Mouse (Mus musculus) limb, embryonic 14.5 days (tissue): Measurements from ENCODE around the gene Smim15. TPM values are rescaled to one million over a fixed set of nuclear protein-coding genes. Genes with fewer than 3 reads are reported as not detected.

ENCODE experiments used
- ATAC-seq: fragments of 200-750 bp; cut with Nextera tagmentation; 2 replicates; pipeline ENCODE4 v1.8.0; 2017; ENCODE audit warnings: low read depth, moderate number of reproducible peaks, moderate TSS enrichment; ENCODE audit not compliant: low FRiP score
- DNase-seq: peaks from one replicate; pipeline ENCODE4 v3.0.0-alpha.2; 2015; ENCODE audit warnings: low spot score
- H3K27ac ChIP-seq: fragments of 300-500 bp; sonication (generic); replicated peaks from 2 replicates; pipeline ENCODE4 v1.5.1; 2014; ENCODE audit warnings: low read depth, mild to moderate bottlenecking, low read length, moderate library complexity, mixed read lengths
- H3K27me3 ChIP-seq: fragments of 300-500 bp; sonication (generic); 2 replicates; pipeline ENCODE4 v1.6.1; 2014; ENCODE audit warnings: low read length, mixed read lengths; ENCODE audit not compliant: control insufficient read depth, insufficient read depth
- H3K36me3 ChIP-seq: fragments of 300-500 bp; sonication (generic); 2 replicates; pipeline ENCODE4 v1.6.1; 2014; ENCODE audit warnings: mild to moderate bottlenecking, low read length, moderate library complexity, mixed read lengths; ENCODE audit not compliant: control insufficient read depth, insufficient read depth
- H3K4me1 ChIP-seq: fragments of 300-500 bp; sonication (generic); 2 replicates; pipeline ENCODE4 v1.6.1; 2014; ENCODE audit warnings: antibody characterized with exemption, low read length, mixed read lengths; ENCODE audit not compliant: control insufficient read depth, insufficient read depth
- H3K4me2 ChIP-seq: fragments of 300-500 bp; sonication (generic); replicated peaks from 2 replicates; pipeline ENCODE4 v1.6.1; 2014; ENCODE audit warnings: low read depth, mild to moderate bottlenecking, low read length, moderate library complexity; ENCODE audit not compliant: severe bottlenecking
- H3K4me3 ChIP-seq: fragments of 300-500 bp; sonication (generic); replicated peaks from 2 replicates; pipeline ENCODE4 v1.5.1; 2014; ENCODE audit warnings: low read length
- H3K9ac ChIP-seq: fragments of 300-500 bp; sonication (generic); 2 replicates; pipeline ENCODE4 v1.6.1; 2014; ENCODE audit warnings: mild to moderate bottlenecking, low read depth, low read length, moderate library complexity; ENCODE audit not compliant: severe bottlenecking
- H3K9me3 ChIP-seq: fragments of 300-500 bp; sonication (generic); 2 replicates; pipeline ENCODE4 v1.6.1; 2016; ENCODE audit warnings: low read length; ENCODE audit not compliant: control insufficient read depth
- POLR2A ChIP-seq: fragments of 200-500 bp; IDR thresholded peaks from 2 replicates; pipeline ENCODE4 v1.8.0; 2012; ENCODE audit warnings: inconsistent platforms, mild to moderate bottlenecking, moderate library complexity, borderline replicate concordance; ENCODE audit not compliant: insufficient read depth, insufficient read length; ENCODE audit errors: extremely low read depth
- WGBS: fragments of 180-500 bp; shearing (Covaris S2); extraction: QIAGEN DNeasy Blood & Tissue Kit; methylation state at CpG from one replicate; pipeline ENCODE4 v1.1.7; 2014; 5-methylcytosine and 5-hydroxymethylcytosine counted together
- polyA plus RNA-seq, 2 experiments: library from polyadenylated mRNA; depleted of rRNA in 1 of 2; stranded (reverse) in 1 of 2; unstranded in 1 of 2; fragments of >200 nt; fragmentation: Nextera tagmentation in 1 of 2; extraction: Ambion mirVana in 1 of 2; gene quantifications; 2 replicates each; pipeline versions ENCODE4 v1.2.1 to v1.2.3; 2012 to 2014

The Smim15 gene
- polyA plus RNA-seq, 2 experiments = 48.1 to 50.3 TPM

DNA sequence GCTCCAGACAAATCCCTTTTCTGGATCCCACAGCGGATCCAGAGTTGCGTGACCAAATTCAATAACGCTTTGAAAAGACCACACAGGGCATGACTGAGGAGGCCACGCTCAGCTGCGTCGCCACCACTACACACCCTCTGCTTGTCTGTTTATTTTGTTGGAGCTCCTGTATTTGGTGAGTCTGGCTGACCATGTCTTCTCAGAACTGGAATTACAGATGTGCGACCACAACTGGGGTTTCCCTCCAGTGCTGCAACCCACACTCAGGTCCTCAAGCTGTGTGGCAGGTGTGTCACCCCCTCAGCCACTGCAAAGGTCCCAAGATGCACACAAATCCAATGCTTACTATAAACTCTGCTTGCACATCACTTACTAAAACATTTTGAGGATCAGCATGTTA lies 48.0 kb downstream of the Smim15 start:
- WGBS = 91% methylated on average over 7 of the region's 7 CpGs
- ATAC-seq = no peak
- H3K9ac ChIP-seq = no peak overlapping the region

DNA sequence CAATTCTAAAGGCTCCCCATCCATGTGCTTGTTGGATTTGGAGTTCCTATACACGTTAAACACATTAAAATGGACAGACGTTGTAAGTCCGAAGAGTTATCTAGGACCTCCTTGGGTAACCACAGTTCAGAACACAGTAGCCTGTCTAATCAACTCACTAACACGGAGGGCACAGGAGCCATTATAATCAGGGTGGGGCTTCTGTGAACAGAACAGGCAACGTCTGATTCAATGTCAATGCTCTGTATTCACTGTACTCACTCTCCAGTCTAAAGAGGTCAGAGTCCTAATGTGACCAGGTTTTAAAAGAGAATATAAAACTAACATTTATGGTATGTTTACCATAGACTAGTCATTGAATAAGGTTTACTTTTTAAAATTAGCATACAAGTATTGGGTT lies 50.4 kb downstream of the Smim15 start:
- no peak overlapping the region for H3K9ac ChIP-seq
- H3K4me3 ChIP-seq = no peak overlapping the region
- DNase-seq = no peak
- H3K27ac ChIP-seq = no peak overlapping the region
- H3K27me3 ChIP-seq = no peaks in the 10 kb centered on the region
- no peaks in the 10 kb centered on the region; the same call in 1 of the 2 replicates for H3K4me1 ChIP-seq
- no peak for ATAC-seq
- H3K4me2 ChIP-seq = no peak overlapping the region
- TF ChIP-seq POLR2A = no peak
- 0 out of 2 replicates have a peak, but pooled peaks cover 3% of the 10 kb centered on the region for H3K36me3 ChIP-seq
- WGBS = 94% methylated on average over 5 of the region's 5 CpGs
- no peaks in the 10 kb centered on the region for H3K9me3 ChIP-seq

More for the DNA sequence above, 48.0 kb downstream of the Smim15 start:
- Histone ChIP-seq H3K4me3 (no peak overlapping the region), H3K4me1 (no peaks in the 10 kb centered on the region; the same call in 1 of the 2 replicates), H3K36me3 (peaks cover 3% of the 10 kb centered on the region; the same call in 1 of the 2 replicates), H3K9me3 (no peaks in the 10 kb centered on the region), H3K27ac (no peak overlapping the region), H3K4me2 (no peak overlapping the region), H3K27me3 (no peaks in the 10 kb centered on the region)
- DNase-seq = no peak
- no peak for TF ChIP-seq POLR2A

DNA sequence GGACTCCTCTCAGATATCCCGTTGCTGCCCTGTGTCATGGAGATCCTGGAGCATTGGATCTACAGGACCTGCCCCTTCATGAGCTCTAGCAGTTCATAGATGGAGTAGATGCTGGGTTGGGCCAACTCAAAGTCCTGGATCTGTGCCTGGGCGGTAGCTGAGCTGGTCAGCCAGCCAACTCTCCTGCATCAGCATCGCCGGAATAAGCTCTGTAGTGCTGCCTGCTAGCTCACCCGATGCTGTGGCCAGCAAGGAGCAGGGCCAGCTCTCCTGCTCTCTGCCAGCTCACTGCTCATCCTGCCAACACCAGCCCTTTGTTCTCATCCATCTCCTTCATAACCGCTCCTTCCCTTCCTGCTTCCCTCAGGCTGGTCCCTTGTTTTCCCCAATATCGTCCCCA lies 51.4 kb downstream of the Smim15 start:
- Histone ChIP-seq H3K4me1 (no peaks in the 10 kb centered on the region; the same call in 1 of the 2 replicates), H3K27me3 (no peaks in the 10 kb centered on the region), H3K36me3 (no peaks in the 10 kb centered on the region), H3K9ac (no peak overlapping the region), H3K9me3 (no peaks in the 10 kb centered on the region), H3K27ac (no peak overlapping the region), H3K4me3 (no peak overlapping the region), H3K4me2 (no peak overlapping the region)
- DNase-seq = no peak
- no peak for ATAC-seq
- no peak for TF ChIP-seq POLR2A
- WGBS = 85% methylated on average over 7 of the region's 7 CpGs

DNA sequence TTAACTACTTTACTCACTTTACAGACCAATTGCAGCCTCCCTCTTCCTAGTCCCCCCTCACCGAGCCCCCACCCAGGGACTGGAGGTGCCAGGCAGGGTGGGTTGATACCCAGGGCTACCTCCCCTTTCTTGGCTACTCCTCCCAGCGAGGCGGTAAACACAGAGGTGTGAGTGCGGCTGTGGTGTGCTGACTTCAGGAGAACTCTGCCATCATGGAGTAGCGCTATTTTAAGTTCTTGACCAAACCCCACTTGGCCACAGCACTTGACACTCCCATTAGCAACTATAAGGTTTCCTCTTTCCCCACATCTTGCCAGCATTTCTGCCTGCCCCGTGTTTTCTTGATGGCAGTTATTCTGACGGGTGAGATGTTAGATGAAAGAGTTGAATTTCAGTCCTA lies 52.2 kb downstream of the Smim15 start:
- H3K9ac ChIP-seq = no peak overlapping the region
- DNase-seq (no peak), ATAC-seq (no peak)
- H3K36me3 ChIP-seq = no peaks in the 10 kb centered on the region
- TF ChIP-seq POLR2A = no peak
- H3K27ac ChIP-seq = no peak overlapping the region
- WGBS = 65% methylated on average over 7 of the region's 7 CpGs
- H3K4me3 ChIP-seq = no peak overlapping the region
- no peaks in the 10 kb centered on the region; the same call in 1 of the 2 replicates for H3K4me1 ChIP-seq
- H3K27me3 ChIP-seq = no peaks in the 10 kb centered on the region
- no peak overlapping the region for H3K4me2 ChIP-seq
- no peaks in the 10 kb centered on the region for H3K9me3 ChIP-seq

Other genes with a start within 250 kb of the Smim15 start
- 20.2 and 46.1 TPM in 2 replicates for gene Ndufaf2, start 114.2 kb downstream of the Smim15 start, polyA plus RNA-seq (2012; rRNA removed)
- 63.9 and 67.6 TPM in 2 replicates for gene Ndufaf2, start 114.2 kb downstream of the Smim15 start, polyA plus RNA-seq (2014; fragmentation: Nextera tagmentation; extraction: Ambion mirVana)
- gene Ercc8, start 114.3 kb downstream of the Smim15 start, polyA plus RNA-seq (2012; rRNA removed) = 16.1 and 17.3 TPM in 2 replicates
- 20.1 and 24.2 TPM in 2 replicates for gene Ercc8, start 114.3 kb downstream of the Smim15 start, polyA plus RNA-seq (2014; fragmentation: Nextera tagmentation; extraction: Ambion mirVana)
- 0.91 and 1.4 TPM in 2 replicates for gene Elovl7, start 170.0 kb downstream of the Smim15 start, polyA plus RNA-seq (2012; rRNA removed)
- gene Elovl7, start 170.0 kb downstream of the Smim15 start, polyA plus RNA-seq (2014; fragmentation: Nextera tagmentation; extraction: Ambion mirVana) = 4.8 TPM in 2 replicates